Mouse (Mus musculus): ENCODE results near the gene Pip5k1b.

- no peak for TF ChIP-seq CEBPB (IDR thresholded peaks at IDR 0.05; ENCODE audit: insufficient read depth, poor library complexity, severe bottlenecking)
- no peak for TF ChIP-seq REST (IDR thresholded peaks at IDR 0.05; ENCODE audit: insufficient read depth, insufficient read length)
- no peak for TF ChIP-seq POLR2A (IDR thresholded peaks at IDR 0.05; ENCODE audit: insufficient read length, low read depth)
- TF ChIP-seq E2F4 (IDR thresholded peaks at IDR 0.05; ENCODE audit: insufficient read depth) = no peak
- no peak for TF ChIP-seq POLR2AphosphoS2 (IDR thresholded peaks at IDR 0.05; ENCODE audit: insufficient read length, low read depth)
- TF ChIP-seq USF1 (IDR thresholded peaks at IDR 0.05; ENCODE audit: low read depth) = no peak
- no peak for TF ChIP-seq TCF12 (IDR thresholded peaks at IDR 0.05; ENCODE audit: insufficient read depth, poor library complexity, severe bottlenecking)
- TF ChIP-seq TCF3 (IDR thresholded peaks at IDR 0.05; ENCODE audit: insufficient read length, low read depth) = no peak
- no peak for TF ChIP-seq SRF (IDR thresholded peaks at IDR 0.05; ENCODE audit: control insufficient read depth, insufficient read length, low read depth)
- TF ChIP-seq MAX (IDR thresholded peaks at IDR 0.05; ENCODE audit: low read depth) = no peak
- no peak for TF ChIP-seq MYOD1 (IDR thresholded peaks at IDR 0.05; ENCODE audit: control insufficient read depth in 1 of 3, insufficient read length in 2 of 3, low read depth in 2 of 3)
- TF ChIP-seq MYOG (IDR thresholded peaks at IDR 0.05; ENCODE audit: control insufficient read depth in 1 of 3, insufficient read depth in 1 of 3, insufficient read length in 2 of 3, low read depth in 2 of 3) = no peak
Observed at GRCm38 (mm10) chr19:24416975-24417658, 138.6 kb downstream of the Pip5k1b start.

All from myocyte (in vitro differentiated cells).